Comparison of ENCODE assay signal across 19 mouse cellular contexts in the genomic region with DNA sequence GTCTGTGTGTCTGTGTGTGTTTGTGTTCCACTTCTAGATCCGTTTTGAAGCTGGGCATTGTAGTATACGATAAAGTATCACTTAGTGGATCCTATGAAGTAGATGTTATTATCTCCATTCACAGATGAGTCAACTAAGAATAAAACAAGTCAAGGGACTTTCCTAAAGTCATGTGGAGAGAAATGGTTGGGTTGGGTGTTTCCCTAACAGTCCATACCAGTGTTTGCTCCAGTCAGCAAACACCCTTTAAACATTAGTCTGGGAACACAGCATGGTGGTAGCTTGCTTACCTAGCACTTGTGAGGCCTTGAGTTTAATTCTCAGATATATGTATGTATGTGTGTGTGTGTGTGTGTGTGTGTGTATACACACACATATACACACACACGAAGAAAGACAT. TPM values are rescaled to one million over a fixed set of nuclear protein-coding genes. Genes with fewer than 3 reads are reported as not detected.
DNase-seq lines count a peak whose midpoint lies in the region; ATAC-seq and TF ChIP-seq lines count a peak whose summit lies in the region.
"Had no signal": no experiment of that assay in that cellular context is flagged by ENCODE, and none has a peak within 500 bp of the region (broad histone marks: within the 10 kb centered on the region; RNA-seq: fewer than 3 reads in every experiment).

No protein-coding gene starts in this region.

- in situ Hi-C loops in CH12.LX (cut with MboI; ENCODE audit: low pct_ligation_motif_present, low pct_unique_long_range_greater_than_20kb, low sequenced_read_pairs): no loop called here

- no peaks in the 10 kb centered on the region for H3K9me3 ChIP-seq in liver, postnatal 0 days (ENCODE audit: low read length)
- H3K9me3 ChIP-seq in CH12.LX (replicated peaks; ENCODE audit: low read length): peaks cover 3% of the 10 kb centered on the region
- no peaks in the 10 kb centered on the region for H3K9me3 ChIP-seq in stomach, postnatal 0 days (ENCODE audit: control insufficient read depth, low read length)
- no peaks in the 10 kb centered on the region for H3K9me3 ChIP-seq in hindbrain, embryonic 10.5 days
- H3K9me3 ChIP-seq: embryonic facial prominence, embryonic 13.5 days; forebrain, embryonic 12.5 days; heart, embryonic 12.5 days; hindbrain, embryonic 15.5 days had no signal

- TF ChIP-seq RAD21 in CH12.LX (IDR thresholded peaks at IDR 0.05; ENCODE audit: low read depth, low read length): no peak; the same call in 1 of the 2 replicates

- H3K4me2 ChIP-seq in liver, postnatal 0 days (ENCODE audit: low read depth, low read length): no peak overlapping the region
- H3K4me2 ChIP-seq in CH12.LX (ENCODE audit: insufficient read depth, low read depth, poor library complexity, severe bottlenecking): peak overlapping the region; percentile 68
- no peak overlapping the region for H3K4me2 ChIP-seq in stomach, postnatal 0 days (replicated peaks; ENCODE audit: low read depth)
- H3K4me2 ChIP-seq: embryonic facial prominence, embryonic 13.5 days; forebrain, embryonic 12.5 days; heart, embryonic 12.5 days; hindbrain, embryonic 15.5 days had no signal

- dilution Hi-C loops in CH12.LX (cut with MboI; ENCODE audit: extremely low pct_ligation_motif_present, extremely low pct_unique_long_range_greater_than_20kb, low sequenced_read_pairs): no loop called here

- WGBS in liver, postnatal 0 days (ENCODE audit: insufficient replicate concordance): 56% methylated on average over 3 of the region's 3 CpGs
- 73% methylated on average over 3 of the region's 3 CpGs for WGBS in stomach, postnatal 0 days
- WGBS in hindbrain, embryonic 10.5 days: 88% methylated on average over 3 of the region's 3 CpGs

- H3K4me3 ChIP-seq in liver, postnatal 0 days (ENCODE audit: low read depth, low read length): no peak overlapping the region
- H3K4me3 ChIP-seq in CH12.LX (replicated peaks in 1 of 3; ENCODE audit: low read depth in 2 of 3, low read length in 2 of 3, poor library complexity in 1 of 3): no peak overlapping the region
- no peak overlapping the region for H3K4me3 ChIP-seq in stomach, postnatal 0 days (ENCODE audit: low read depth, low read length)
- H3K4me3 ChIP-seq in hindbrain, embryonic 10.5 days: no peak overlapping the region
- H3K4me3 ChIP-seq: embryonic facial prominence, embryonic 13.5 days; forebrain, embryonic 12.5 days; heart, adult 2 months; heart, embryonic 12.5 days; hindbrain, embryonic 15.5 days had no signal

- H3K36me3 ChIP-seq in liver, postnatal 0 days (replicated peaks; ENCODE audit: insufficient read depth, low read length): no peaks in the 10 kb centered on the region
- H3K36me3 ChIP-seq in CH12.LX (replicated peaks in 1 of 2; ENCODE audit: control insufficient read depth in 1 of 2, insufficient read depth in 1 of 2, low read length in 1 of 2): peaks cover 17 to 31% of the 10 kb centered on the region in 2 experiments
- no peaks in the 10 kb centered on the region for H3K36me3 ChIP-seq in stomach, postnatal 0 days (ENCODE audit: control insufficient read depth, insufficient read depth, low read length)
- no peaks in the 10 kb centered on the region for H3K36me3 ChIP-seq in hindbrain, embryonic 10.5 days
- H3K36me3 ChIP-seq: embryonic facial prominence, embryonic 13.5 days; forebrain, embryonic 12.5 days; heart, embryonic 12.5 days; hindbrain, embryonic 15.5 days had no signal

- no peak for DNase-seq in liver, postnatal 0 days
- no peak for DNase-seq in liver
- peak; percentile 62 for DNase-seq in CH12.LX (ENCODE audit: extremely low read depth)
- DNase-seq in stomach, postnatal 0 days (ENCODE audit: low spot score): no peak
- no peak for DNase-seq in hindbrain, embryonic 10.5 days (ENCODE audit: low spot score)
- DNase-seq in layer of hippocampus, adult 18-20 months (ENCODE audit: low spot score in 2 of 2): no peak
- no peak for DNase-seq in right cerebral cortex, postnatal 4 days
- DNase-seq: adrenal gland, postnatal 14 days; cerebellum, adult 18-20 months; cerebellum, adult 9-11 months; cerebellum, postnatal 36 days; gastrocnemius, postnatal 10 days; heart, adult 2 months had no signal

- ATAC-seq in liver, postnatal 0 days: 0 out of 2 replicates have a peak, but pooled peaks have one; percentile 24
- ATAC-seq in inflammation-experienced regulatory T-cells, adult 6 months: peak; percentile 41
- peak; percentile 63; the same call in 1 of the 2 replicates for ATAC-seq in stomach, postnatal 0 days (ENCODE audit: low FRiP score, low TSS enrichment)
- ATAC-seq: forebrain, embryonic 16.5 days had no signal

- peaks cover 17% of the 10 kb centered on the region for H3K4me1 ChIP-seq in liver, postnatal 0 days (ENCODE audit: insufficient read depth)
- H3K4me1 ChIP-seq in CH12.LX (ENCODE audit: control insufficient read depth in 1 of 2, insufficient read depth in 2 of 2): peaks cover 18 to 94% of the 10 kb centered on the region in 2 experiments
- H3K4me1 ChIP-seq in stomach, postnatal 0 days (replicated peaks; ENCODE audit: control insufficient read depth, insufficient read depth): peaks cover 2% of the 10 kb centered on the region; the same call in 1 of the 2 replicates
- no peaks in the 10 kb centered on the region for H3K4me1 ChIP-seq in hindbrain, embryonic 10.5 days (replicated peaks)
- H3K4me1 ChIP-seq: forebrain, embryonic 12.5 days; hindbrain, embryonic 15.5 days had no signal

- H3K79me2 ChIP-seq in CH12.LX (replicated peaks; ENCODE audit: control insufficient read depth, extremely low read depth, insufficient read depth, poor library complexity, severe bottlenecking): peaks cover 58% of the 10 kb centered on the region

- no peak for TF ChIP-seq POLR2A in CH12.LX (IDR thresholded peaks at IDR 0.05; ENCODE audit: low read depth, low read length)

- H3K27ac ChIP-seq in liver, postnatal 0 days (ENCODE audit: low read depth): no peak overlapping the region
- H3K27ac ChIP-seq in CH12.LX (ENCODE audit: insufficient read depth, low read depth): peak overlapping the region; percentile 87
- H3K27ac ChIP-seq in stomach, postnatal 0 days (replicated peaks): no peak overlapping the region
- H3K27ac ChIP-seq in hindbrain, embryonic 10.5 days: no peak overlapping the region
- H3K27ac ChIP-seq: embryonic facial prominence, embryonic 13.5 days; forebrain, embryonic 12.5 days; heart, adult 2 months; hindbrain, embryonic 15.5 days had no signal

- no peak for TF ChIP-seq EP300 in liver, postnatal 0 days (IDR thresholded peaks at IDR 0.05; ENCODE audit: low read depth)
- peak; percentile 75 for TF ChIP-seq EP300 in CH12.LX (IDR thresholded peaks at IDR 0.05; ENCODE audit: low read length)
- no peak for TF ChIP-seq EP300 in stomach, postnatal 0 days (optimal IDR thresholded peaks at IDR 0.05)

- TF ChIP-seq CTCF in liver, postnatal 0 days (IDR thresholded peaks at IDR 0.05; ENCODE audit: low read depth): no peak
- no peak for TF ChIP-seq CTCF in CH12.LX (conservative IDR thresholded peaks at IDR 0.05 in 1 of 2, IDR thresholded peaks at IDR 0.05 in 1 of 2; ENCODE audit: low read depth in 2 of 2, low read length in 2 of 2)
- TF ChIP-seq CTCF in stomach, postnatal 0 days (IDR thresholded peaks at IDR 0.05; ENCODE audit: low read depth): no peak

- no peak overlapping the region for H3K9ac ChIP-seq in liver, postnatal 0 days (replicated peaks)
- H3K9ac ChIP-seq in CH12.LX (ENCODE audit: insufficient read depth, low read depth): 0 out of 2 replicates have a peak overlapping the region, but pooled peaks have one; percentile 9
- H3K9ac ChIP-seq in stomach, postnatal 0 days (ENCODE audit: low read length): no peak overlapping the region
- H3K9ac ChIP-seq: embryonic facial prominence, embryonic 13.5 days; forebrain, embryonic 12.5 days; heart, embryonic 12.5 days; hindbrain, embryonic 15.5 days had no signal

- no peaks in the 10 kb centered on the region for H3K27me3 ChIP-seq in liver, postnatal 0 days (ENCODE audit: insufficient read depth, low read length)
- no peaks in the 10 kb centered on the region for H3K27me3 ChIP-seq in CH12.LX (replicated peaks)
- H3K27me3 ChIP-seq in stomach, postnatal 0 days (ENCODE audit: control insufficient read depth, insufficient read depth, low read length): no peaks in the 10 kb centered on the region
- no peaks in the 10 kb centered on the region for H3K27me3 ChIP-seq in hindbrain, embryonic 10.5 days (ENCODE audit: insufficient read depth, poor library complexity, severe bottlenecking)
- H3K27me3 ChIP-seq: embryonic facial prominence, embryonic 13.5 days; forebrain, embryonic 12.5 days; heart, embryonic 12.5 days; hindbrain, embryonic 15.5 days had no signal

TF ChIP-seq in CH12.LX, 34 proteins besides CTCF, POLR2A, EP300 and RAD21 (continues in another document):
- no peak for TF ChIP-seq USF2 (conservative IDR thresholded peaks at IDR 0.05; ENCODE audit: low read depth, low read length)
- no peak for TF ChIP-seq ZKSCAN1 (IDR thresholded peaks at IDR 0.05; ENCODE audit: borderline replicate concordance, low read depth, low read length)
- TF ChIP-seq BHLHE40 (IDR thresholded peaks at IDR 0.05; ENCODE audit: low read depth, low read length): peak; percentile 62
- no peak for TF ChIP-seq NRF1 (IDR thresholded peaks at IDR 0.05; ENCODE audit: low read depth, low read length)
- 0 out of 2 replicates have a peak, but pooled peaks have one; percentile 28 for TF ChIP-seq TBP (conservative IDR thresholded peaks at IDR 0.05; ENCODE audit: low read depth, low read length)
- 0 out of 2 replicates have a peak, but pooled peaks have one; percentile 57 for TF ChIP-seq MYC (IDR thresholded peaks at IDR 0.05; ENCODE audit: low read depth, low read length)
- TF ChIP-seq MXI1 (IDR thresholded peaks at IDR 0.05; ENCODE audit: low read depth, low read length): peak; percentile 41; the same call in 1 of the 2 replicates
- peak; percentile 57; the same call in 1 of the 2 replicates for TF ChIP-seq MEF2A (IDR thresholded peaks at IDR 0.05; ENCODE audit: borderline replicate concordance, low read depth, low read length)
- TF ChIP-seq JUND (conservative IDR thresholded peaks at IDR 0.05; ENCODE audit: low read depth, low read length): peak; percentile 58
- TF ChIP-seq RCOR1 (conservative IDR thresholded peaks at IDR 0.05; ENCODE audit: low read depth, low read length): 0 out of 2 replicates have a peak, but pooled peaks have one; percentile 55
- TF ChIP-seq ZC3H11A (IDR thresholded peaks at IDR 0.05; ENCODE audit: low read depth, low read length): no peak
- peak; percentile 24; the same call in 1 of the 2 replicates for TF ChIP-seq USF1 (IDR thresholded peaks at IDR 0.05; ENCODE audit: low read depth, low read length)

RNA-seq across cellular contexts. Expression of gene Fam133b, which starts 34.1 kb away (rescaled TPM):
- polyA plus RNA-seq in liver, postnatal 0 days (2015; fragmentation: Nextera tagmentation; extraction: Ambion mirVana): 10.6 and 11.1 TPM in 2 replicates
- 23.2 and 31.2 TPM in 2 replicates for total RNA-seq in CH12.LX (2012; rRNA removed)
- 55.9 and 63.0 TPM in 2 replicates for total RNA-seq in CH12.LX (2014; rRNA removed)
- 66.1 and 70.8 TPM in 2 replicates for polyA plus RNA-seq in CH12.LX (2012; ENCODE audit: insufficient read length, low read depth)
- polyA plus RNA-seq in inflammation-experienced regulatory T-cells, adult 6 months (2017; shearing (Covaris generic)): 10 to 100 TPM; 40.1 to 59.9 (median 53.6) TPM
- polyA plus RNA-seq in stomach, postnatal 0 days (2015; fragmentation: Nextera tagmentation; extraction: Ambion mirVana): 14.7 and 16.4 TPM in 2 replicates
- 24.5 and 35.5 TPM in 2 replicates for polyA plus RNA-seq in hindbrain, embryonic 10.5 days (2016; fragmentation: Nextera tagmentation; extraction: Ambion mirVana)
- 10 to 100 TPM; 42.9 to 44.1 TPM for total RNA-seq in layer of hippocampus, adult 18-20 months (2021)
